Mouse (Mus musculus): ENCODE measurements around the gene Mef2c. TPM values are rescaled to one million over a fixed set of nuclear protein-coding genes. Genes with fewer than 3 reads are reported as not detected.
A peak's percentile ranks its signal among the peaks of the same experiment; 100 is the strongest.

The Mef2c gene
- total RNA-seq (2021), result 10 to 100 TPM; 53.4 to 56.5 TPM
- long read RNA-seq, experiment 1, partial matches to known transcripts, result 0 of 17 reads
- long read RNA-seq, experiment 1, other reads (novel, unspliced or antisense), result 14 of 17 reads
- long read RNA-seq, experiment 2, partial matches to known transcripts, result 0 of 7 reads
- long read RNA-seq, experiment 2, other reads (novel, unspliced or antisense), result 6 of 7 reads

DNA sequence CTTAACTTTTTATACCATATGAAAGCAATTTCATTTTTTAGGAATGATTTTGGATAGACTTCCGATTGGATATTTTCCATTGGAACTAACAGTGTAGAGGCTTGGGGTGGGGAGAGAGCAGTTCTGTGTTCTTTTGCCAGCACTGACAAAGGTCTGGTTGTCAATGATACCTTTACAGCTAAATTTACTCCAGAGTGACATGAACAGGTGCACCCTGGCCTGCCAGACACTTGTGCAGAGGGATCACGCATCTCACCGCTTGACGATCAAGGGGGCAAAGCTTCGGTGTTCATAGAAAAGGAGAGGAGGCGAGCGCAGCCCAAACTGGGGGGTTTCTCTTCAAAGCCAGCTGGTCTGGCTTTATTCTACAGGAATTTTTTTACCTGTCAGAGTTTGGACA lies at the start of gene Mef2c:
Gene Mef2c (plus strand): TSS at position 116 of the 400 bp plus-strand sequence.
- DNase-seq, result no peak

DNA sequence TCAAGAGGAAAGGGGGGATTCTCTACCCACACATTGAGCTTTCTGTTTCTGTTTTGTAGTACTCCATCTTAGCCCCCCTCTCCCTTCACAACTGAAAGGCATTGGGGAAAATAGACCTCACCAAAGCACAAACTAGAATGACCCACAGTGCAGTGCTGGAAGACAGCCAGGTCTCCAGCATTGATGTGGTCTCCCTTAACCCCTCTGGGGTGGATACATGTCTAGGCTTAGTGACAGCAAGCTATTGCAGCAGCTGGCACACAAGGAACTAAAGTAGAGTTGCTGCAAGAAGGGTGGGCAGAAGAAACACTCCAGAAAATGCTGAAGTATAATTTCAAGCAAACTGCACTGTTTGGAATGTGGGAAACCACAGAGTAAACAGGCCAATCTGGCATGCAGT lies 45.1 kb upstream of the Mef2c start:
- no peak for DNase-seq

DNA sequence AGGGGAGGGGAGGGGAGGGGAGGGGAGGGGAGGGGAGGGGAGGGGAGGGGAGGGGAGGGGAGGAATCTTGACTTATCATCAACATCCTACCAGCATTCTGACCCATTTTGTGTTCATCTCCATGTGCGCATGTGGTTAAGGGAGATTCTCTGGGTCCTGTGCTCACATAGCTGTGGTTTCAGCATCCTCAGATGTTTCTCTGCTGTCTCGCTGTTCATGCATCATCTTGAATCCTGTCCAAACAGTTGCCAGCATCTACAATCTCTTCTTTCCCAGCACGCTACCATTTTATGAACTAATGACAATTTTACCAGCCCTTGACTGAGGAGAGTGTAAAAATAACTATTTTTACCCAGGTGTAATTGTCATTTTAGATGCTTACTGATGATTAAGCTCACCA lies 44.2 kb upstream of the Mef2c start:
- DNase-seq, result no peak

DNA sequence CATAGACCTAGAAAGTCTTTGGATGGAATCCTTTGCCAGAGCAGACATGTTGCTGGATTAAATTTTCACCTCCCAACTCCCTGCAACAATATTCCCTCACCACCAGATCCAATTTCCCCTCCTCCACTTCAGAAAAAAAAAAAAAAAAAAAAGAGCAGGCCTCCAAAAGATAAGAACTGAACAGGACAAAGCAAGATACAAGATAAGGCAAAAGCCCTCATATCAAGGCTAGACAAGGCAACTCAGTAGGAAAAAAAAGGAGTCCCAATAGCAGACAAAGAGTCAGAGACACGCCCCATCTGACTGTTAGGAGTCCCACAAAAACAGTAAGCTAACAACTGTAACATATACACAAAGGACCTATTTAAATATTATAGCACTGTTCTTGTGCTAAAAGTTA lies 43.2 kb upstream of the Mef2c start:
- DNase-seq, result no peak

DNA sequence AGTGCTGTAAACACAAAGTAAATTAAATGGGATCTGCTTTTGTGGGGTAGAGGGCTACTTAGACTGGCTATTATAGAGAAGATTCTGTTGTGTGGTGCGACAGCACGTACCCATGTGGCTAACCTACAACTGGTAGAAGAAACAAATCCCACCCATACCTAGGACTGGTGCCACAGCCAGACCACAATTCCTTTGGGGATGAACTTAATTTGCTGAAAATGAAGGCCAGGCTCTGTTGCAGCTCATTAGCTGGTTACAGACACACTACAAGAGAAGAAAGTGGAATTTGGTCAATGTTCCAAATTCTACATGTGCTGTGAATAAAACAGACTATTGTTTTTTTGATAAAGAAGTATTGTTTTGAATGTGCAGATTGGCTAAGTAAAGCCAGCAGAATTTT lies 42.3 kb upstream of the Mef2c start:
- no peak for DNase-seq

DNA sequence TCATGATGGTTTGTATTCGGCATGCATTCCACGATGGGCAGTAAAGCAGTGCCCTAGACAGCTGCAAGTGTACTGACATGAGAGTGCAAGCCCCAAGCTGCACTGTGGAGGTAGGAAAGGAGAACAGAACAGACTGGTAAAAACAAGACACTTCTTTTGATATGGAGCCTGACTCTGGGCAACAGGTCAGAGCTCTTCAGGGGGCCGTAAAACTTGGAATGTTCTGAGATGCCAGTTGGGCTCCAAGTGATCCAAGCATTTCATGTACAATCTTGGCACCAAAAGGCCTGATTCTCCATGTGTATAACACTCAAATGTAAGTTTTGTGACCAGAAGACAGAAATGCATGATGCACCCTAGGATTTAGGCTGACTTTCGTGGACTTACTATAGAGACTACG lies 37.1 kb upstream of the Mef2c start:
- no peak for DNase-seq

DNA sequence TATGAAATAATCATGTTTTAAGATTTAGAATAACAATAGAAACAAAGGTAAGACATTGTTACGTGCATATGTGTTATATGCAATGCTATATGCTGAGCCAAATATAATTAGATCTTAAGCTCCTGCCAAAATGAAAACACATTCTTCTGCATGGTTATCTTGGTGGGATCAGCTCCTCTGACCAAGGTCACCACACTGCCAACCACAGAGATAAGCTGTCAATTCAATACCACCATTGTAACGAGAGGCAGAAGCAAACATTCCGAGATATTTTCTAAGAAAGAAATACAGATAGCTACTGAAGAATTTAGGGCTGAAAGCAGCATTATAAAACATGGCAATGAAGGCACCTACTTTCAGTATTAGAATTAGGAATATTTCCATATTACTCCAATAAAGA lies 35.0 kb upstream of the Mef2c start:
- no peak for DNase-seq

DNA sequence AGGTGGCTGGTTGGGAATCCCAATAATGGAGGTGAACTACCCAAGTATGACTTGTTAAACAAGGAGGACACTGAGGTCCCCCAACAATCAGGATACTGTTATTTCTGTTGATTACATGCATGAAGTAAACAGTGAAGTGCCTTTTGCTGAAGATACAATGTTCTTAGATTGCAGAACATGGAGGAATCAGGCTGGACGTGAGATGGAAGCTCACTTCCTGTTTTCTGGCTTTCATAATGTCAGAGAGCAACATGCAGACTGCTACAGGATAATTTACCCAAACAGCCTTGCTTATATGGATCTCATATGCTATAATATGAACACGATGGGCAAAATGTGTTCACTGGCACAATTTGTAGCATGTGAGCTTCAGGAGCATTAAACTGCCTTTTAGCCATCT lies 30.1 kb upstream of the Mef2c start:
- DNase-seq, result no peak

DNA sequence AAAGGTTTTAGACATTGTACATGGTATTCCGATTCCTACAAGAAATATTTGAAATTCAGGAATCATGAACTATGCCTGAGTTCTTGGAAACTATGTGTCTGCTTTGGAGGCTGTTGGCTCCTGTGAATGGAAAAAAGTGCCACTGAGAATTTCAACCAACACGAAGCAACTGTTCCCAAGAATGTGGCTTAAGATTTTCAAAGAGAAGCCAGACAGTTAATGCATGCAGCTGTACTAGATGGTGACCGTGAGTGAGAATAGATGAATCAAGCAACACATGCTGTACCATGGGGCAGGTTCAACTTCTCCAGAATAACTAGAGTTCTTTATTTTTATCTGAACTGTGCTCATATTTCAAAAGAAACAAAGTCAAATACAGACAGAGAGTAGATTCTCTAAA lies 23.4 kb upstream of the Mef2c start:
- DNase-seq, result no peak

DNA sequence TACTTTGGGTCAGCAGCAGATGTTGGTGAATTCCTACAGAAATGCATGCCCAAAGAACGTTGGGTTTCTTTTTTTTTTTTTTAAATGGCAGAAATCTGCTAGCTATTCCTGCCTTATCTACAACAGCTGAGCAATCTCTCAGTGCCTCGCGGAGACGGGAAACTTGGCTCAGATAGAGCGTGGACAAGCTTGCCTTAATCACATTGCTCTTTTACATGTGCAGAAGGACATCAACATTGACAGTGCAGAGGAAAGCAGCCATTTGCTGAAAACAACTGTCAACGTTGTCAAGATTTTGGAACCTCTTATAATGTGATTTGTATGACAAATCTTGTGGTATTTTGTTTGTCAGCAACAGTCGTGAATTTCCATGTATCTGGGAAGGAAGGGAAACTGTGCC lies 22.5 kb upstream of the Mef2c start:
- peak; percentile 4 to 31 for DNase-seq

DNA sequence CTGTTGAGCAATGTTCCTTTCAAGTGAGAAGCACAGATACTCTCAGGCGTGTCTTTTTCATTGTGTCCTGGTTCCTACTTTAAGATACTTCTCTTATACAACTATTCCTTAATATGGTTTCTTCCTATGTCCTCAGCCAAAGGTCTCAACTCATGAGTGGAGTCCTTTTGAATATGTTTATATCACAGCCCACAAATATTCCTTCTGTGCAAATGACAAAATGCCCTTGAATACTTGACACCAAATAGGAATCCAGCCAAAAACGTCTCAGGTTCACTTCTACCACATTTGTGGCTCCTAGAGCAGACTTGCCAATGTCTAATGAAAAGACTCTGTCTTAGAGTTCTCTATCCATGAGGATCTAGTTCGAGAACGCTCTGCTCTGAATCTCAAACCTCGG lies 21.7 kb upstream of the Mef2c start:
- DNase-seq, result peak; percentile 6 to 12

DNA sequence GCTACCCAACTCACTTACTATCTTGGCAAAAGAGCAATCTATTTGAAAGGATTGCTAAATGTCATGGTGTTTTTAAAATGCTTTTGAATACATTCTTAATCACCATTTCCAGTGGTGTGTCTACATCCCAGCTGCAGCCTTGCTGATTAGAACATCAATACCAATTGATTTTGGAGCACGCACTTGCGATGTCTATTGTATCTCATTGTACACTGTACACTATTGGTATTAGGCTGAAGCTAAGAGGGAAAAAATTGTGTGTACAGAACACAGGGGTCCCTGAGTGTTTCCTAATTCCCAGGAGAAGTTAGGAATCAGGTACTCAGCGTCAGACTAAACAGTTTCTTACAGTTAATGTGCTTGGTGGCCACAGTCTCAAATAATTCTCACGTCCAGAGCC lies 19.6 kb upstream of the Mef2c start:
- DNase-seq, result no peak

DNA sequence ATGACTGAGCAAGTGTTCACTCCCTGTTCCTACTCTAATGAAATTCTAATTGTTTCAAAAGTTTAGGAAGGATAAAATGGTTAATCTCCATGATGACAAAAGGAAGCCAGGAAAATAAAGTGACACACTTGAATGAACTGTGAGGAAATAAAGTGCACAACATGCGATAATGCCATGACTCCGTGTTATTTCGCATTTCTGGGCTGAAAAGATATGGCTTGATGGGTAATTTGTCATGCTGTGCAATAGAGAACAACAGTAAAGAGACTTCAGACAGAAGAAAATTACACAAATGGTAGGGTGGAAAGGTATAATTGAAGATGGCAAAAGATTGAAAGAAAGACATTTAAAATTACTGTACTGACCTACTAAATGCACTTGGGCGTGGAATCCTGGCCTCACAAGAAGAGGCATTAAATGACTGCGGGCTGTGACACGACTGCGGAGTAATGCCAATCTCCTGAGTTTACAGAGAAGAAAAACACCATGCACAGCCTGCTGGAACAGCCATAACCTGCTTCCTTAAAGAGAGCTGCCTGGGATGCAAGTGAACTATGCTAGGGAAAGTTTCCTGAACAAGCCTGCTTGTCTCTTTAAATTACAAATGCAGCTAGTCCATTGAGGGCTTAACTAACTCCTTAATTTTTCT lies 19.0 kb upstream of the Mef2c start:
- DNase-seq, result no peak

DNA sequence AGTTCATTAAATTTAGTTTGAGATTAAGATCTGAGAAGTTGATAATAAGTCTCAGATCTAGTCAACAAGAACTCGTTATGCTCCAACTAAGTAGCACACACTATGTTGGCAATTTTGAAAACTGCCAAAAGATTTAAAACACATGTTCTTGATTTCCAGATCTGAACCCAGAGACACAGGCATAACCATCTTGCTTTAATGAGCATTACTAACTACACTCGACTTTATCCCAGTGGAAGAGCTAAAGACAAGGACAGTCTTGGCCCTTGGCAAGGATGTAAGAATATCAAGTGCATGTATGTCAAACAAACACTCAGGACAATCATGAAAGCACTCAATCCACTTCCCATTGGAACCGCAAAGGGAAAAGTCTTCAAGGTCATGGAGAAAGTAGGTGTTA lies 11.8 kb upstream of the Mef2c start:
- DNase-seq, result no peak

DNA sequence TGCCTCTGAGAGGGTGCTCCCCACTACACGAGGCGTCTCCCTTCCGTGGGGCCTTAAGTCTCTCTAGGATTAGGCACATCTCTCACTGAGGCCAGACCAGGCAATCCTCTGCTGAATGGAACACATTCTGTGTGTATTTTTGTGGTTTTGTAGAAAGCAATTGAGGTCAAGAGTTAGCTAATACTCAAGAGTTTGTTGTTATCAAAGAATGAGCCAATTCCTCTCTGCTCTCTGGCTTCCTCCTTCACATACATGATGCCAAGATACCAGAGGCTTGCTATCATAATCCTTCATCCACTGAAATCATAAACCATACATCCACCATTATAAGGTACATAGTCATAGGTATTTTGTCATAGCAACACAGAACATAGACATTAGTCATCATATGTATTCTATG lies 6.1 kb upstream of the Mef2c start:
- no peak for DNase-seq

DNA sequence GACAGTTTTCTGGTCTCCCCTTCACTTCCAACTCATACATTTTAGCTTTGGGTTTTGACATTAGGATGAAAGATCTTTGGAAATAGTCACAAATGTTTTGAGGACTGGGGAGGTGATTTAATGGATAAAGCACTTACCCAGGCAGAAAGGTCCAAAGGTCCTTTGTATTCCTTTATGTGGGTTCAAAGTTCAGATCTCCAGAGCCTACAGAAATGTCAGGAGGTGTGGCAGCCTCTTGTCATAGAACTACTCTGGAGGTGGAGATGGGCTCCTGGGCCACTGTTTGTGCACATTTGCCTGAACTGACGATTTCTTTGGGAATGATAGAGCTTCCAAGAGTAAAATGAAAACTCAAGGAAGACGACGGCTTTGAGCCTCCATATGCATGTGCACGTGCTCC lies 4.3 kb upstream of the Mef2c start:
- no peak for DNase-seq

DNA sequence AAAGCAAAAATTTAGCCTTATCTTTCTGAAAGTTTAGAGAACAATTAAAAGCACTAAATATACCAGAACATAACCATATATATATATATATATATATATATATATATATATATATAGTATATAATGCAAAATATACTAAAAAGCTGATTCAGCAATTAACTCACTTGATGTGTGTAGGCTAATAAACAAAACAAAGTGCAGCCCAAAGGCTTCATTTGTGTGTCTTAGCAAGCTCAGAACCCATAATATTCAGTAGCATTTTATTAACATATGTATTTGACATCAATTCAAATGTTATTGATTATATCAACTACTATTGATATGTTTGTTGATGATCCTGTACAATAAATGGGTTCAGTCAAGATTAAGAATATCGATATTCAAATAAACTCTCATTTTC lies 3.9 kb downstream of the Mef2c start:
- DNase-seq, result no peak

DNA sequence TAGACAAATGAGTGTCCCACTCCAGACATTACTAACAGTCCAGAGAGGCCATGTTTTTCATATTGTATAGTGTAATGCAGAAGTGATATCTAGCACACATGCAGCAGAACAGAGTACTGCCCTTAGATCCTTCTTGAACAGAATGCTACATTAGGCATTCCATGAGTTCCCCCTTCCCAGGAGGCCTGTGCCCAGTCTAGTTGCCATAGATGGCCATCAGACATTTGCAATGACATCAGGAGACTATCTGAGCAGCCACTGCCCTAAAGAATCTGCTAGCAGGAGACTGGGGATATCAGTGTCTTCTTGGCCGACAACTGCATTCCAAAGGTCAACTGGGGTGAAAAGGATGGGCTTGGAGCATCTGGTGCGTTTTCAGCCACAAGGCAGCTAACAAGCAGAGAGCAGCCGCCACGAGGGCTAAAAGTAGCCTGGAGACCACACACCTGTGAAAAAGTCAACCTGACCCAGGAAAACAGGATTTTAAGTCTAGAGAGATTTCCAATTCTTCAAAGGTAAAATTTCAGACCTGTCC lies 11.2 kb downstream of the Mef2c start:
- DNase-seq, result no peak

DNA sequence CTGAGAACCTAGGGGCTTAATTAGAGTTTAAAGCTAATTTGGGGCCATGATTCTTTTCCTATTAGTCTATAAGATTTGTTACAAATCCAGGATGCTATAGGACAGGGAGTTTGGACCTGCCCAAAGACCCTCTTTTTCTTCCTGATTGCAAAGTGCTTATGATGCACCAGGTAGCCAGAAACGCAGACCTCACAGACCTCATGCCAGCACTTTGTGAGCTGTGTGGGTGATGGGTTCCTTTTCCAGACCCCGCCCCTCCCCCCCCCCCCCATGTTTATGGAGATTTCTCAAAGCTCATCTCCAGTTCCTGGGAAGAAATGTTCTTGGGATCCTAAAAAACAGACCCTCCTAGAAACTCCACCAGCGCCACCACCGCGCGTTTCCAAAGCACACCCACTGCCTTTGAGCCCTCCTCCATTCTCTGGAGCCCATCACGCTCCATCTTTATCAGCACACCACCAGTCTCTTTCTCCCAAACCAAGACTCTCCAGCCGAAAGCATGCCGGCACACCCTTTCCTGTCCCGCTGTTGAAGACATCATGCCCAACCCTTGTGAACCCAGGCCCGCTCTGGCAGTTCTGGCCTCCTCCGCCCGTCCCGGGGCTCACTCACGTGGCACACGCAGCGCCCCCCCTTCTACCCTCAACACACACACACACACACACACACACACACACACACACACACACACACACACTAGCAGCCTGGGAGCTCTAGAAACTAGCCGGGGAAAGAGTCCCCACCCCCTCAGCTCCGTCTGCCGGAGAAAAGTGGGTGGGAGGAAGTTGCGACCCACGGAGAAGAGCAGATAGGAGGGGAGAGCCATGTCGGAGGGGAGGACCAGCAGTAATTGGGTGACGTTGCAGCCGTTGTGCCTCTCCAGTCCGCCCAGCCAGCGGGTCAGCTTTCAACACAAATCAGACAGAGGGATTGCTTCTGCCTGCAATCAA lies 14.1 kb downstream of the Mef2c start:
- peak; percentile 77 to 85 for DNase-seq

DNA sequence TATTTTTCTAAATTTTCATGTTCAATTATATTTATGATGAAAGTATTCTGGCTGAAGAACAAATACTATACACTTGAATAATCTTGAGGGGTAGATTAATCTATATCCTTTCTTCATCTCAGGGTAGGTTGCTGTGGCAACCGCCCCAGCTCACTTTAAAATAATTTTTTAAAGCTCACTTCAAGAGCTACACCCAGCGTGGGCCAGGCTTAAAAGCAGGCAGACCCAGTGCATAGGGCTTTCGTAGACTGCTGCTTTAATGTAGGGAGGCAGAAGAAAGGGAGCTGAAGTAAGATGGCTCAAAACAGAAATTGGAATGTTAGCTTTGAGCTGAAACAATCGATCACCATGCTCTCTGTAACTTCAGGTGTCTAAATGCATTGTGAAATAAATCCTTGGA lies 17.0 kb downstream of the Mef2c start:
- DNase-seq, result no peak

DNA sequence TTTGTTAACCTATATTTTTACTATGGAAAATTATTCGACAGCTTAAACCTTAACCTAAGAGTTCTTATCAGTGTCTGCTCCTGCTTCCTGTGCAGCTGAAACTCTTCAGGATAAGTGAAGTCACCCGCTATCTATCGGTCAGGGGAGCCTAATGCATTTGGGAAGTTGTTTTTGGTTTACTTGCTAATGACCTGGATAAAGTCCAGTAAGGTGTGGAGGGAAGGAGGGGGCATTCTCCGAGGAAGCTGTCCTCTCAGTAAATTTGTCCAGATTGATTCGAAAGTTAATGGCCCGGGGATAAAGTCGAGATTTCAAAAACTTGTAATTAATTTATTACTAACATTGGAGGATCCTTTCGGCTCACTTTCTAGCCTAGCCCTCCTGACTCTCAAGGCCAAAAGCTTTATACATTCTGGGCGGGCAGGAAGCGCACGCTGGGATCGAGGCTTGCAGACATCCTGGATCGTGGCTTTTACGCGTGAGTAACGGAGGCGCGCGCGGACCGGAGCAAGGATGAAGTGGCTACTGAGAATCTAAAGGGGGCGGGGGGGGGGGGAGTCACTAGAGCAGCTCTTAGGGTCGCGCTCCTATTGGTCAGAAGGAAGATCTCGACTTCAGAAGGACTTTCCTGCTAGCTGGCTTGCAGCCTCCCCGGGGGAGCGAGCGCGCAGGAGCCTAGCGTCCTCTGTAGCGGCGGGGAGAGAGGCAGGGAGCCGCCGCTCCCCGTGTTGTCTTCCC lies 19.6 kb downstream of the Mef2c start:
- peak; percentile 83 to 88 for DNase-seq

DNA sequence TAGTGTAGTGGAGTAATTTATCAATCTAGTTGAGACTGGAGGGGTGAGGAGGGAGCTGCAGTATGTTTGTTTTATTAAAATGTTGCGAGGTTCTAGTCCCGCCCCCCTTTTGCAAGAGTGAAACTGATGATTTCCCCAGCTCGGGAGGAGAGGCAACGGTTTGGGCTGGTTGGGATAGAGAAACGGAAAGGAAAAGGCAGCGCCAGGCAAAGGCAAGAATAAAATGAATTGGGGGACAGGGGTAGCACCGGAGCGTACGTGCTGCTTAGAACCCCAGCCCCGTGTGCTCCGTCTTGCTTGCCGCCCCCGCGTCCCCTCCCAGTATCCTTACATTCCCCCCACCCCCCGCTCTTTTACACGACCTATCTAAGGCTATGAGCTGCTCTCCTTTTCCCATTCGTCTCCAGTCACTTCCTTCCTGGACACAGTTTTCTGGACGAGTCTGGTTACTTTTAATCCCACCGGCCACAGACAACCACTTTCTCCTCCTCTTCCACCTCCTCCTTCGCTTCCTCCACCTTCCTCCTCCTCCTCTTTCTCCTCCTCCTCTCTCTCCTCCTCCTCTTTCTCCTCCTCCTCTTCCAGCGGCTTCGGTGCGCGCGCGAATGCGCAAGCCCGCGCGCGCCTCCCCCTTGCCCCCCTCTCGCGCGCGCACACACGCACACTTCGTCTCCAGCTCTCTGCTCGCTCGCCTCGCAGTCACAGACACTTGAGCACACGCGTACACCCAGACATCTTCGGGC lies 20.5 kb downstream of the Mef2c start:
- peak; percentile 88 to 90 for DNase-seq

All from heart, adult 18-20 months (tissue).